Mouse (Mus musculus): ENCODE results near the gene Acot2. TPM values are rescaled to one million over a fixed set of nuclear protein-coding genes. Genes with fewer than 3 reads are reported as not detected.
A peak's percentile ranks its signal among the peaks of the same experiment; 100 is the strongest.

The Acot2 gene
- polyA plus RNA-seq, 2 experiments = 2.7 to 6.0 TPM

DNA sequence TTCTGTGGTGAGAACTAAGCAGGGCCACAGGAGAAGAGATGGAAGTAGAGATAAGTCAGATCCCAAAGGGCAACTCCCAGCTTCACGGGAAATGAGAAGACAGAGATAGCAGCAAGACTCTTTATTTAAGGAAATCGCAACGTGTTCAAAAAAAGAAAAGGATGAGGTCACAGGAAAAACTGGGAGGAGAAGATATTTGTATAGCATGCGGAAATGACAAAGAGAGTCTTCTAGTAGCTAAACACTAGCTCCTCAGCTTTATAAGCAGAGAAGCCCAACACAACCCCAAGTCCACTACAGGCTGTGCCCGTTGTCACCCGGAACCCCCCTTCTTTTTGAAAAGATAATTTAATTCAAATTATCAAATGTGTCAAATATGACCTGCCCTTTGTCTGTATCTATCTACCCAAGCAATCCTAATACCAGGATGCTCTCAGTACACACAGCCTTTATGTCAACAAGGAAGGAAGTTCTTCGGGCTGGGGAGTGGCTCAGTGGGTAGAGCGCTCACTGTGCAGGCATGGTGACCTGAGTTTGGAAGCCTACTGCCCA lies 40.3 kb upstream of the Acot2 start:
- DNase-seq (ENCODE audit: low read depth in 3 of 3, low spot score in 3 of 3) = no peak
- TF ChIP-seq CTCF (IDR thresholded peaks at IDR 0.05; ENCODE audit: low read depth) (no peak), EP300 (IDR thresholded peaks at IDR 0.05; ENCODE audit: low read depth) (no peak)
- Histone ChIP-seq H3K4me3 (ENCODE audit: insufficient read depth in 1 of 2, low read depth in 2 of 2, low read length in 2 of 2) (no peak overlapping the region), H3K27me3 (ENCODE audit: control insufficient read depth, insufficient read depth, low read length) (no peaks in the 10 kb centered on the region), H3K27ac (no peak overlapping the region), H3K36me3 (replicated peaks; ENCODE audit: control insufficient read depth, insufficient read depth, low read depth) (no peaks in the 10 kb centered on the region), H3K4me2 (ENCODE audit: low read depth) (no peak overlapping the region), H3K9me3 (ENCODE audit: control insufficient read depth, low read length) (no peaks in the 10 kb centered on the region), H3K9ac (replicated peaks) (no peak overlapping the region), H3K4me1 (replicated peaks; ENCODE audit: control insufficient read depth in 2 of 2, insufficient read depth in 2 of 2, low read length in 1 of 2) (peaks cover 14 to 31% of the 10 kb centered on the region in 2 experiments)
- no peak for ATAC-seq (ENCODE audit: insufficient read depth)
- 21% methylated on average over 8 of the region's 8 CpGs for WGBS (ENCODE audit: insufficient replicate concordance)

DNA sequence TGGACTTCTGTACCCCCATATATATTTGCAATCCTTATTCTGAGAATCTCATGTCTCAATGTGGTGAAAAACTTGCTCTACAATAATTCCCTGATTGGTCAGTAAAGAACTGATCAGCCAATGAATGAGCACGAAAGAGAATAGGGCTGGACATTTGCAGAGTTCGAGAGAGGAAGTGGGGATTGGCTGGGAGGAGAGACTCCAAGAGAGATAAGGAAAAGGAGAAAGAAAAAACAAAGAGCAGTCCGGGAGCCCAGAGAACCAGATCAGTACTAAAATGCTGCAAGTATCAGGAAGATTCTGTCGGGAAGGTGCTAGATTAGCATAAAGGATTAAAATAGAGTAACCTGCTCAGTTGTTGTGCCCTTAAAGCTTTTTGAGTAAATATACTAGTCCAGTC lies 38.6 kb upstream of the Acot2 start:
- WGBS (ENCODE audit: insufficient replicate concordance) = 10% methylated on average over 4 of the region's 4 CpGs
- Histone ChIP-seq H3K27ac (no peak overlapping the region), H3K4me2 (ENCODE audit: low read depth) (peak overlapping the region; percentile 80), H3K9me3 (ENCODE audit: control insufficient read depth, low read length) (no peaks in the 10 kb centered on the region), H3K27me3 (ENCODE audit: control insufficient read depth, insufficient read depth, low read length) (no peaks in the 10 kb centered on the region), H3K4me3 (ENCODE audit: insufficient read depth in 1 of 2, low read depth in 2 of 2, low read length in 2 of 2) (peak overlapping the region in 1 of 2 experiments; percentile 23; a peak in 1 of 4 replicates), H3K4me1 (replicated peaks; ENCODE audit: control insufficient read depth in 2 of 2, insufficient read depth in 2 of 2, low read length in 1 of 2) (peaks cover 13 to 41% of the 10 kb centered on the region in 2 experiments), H3K36me3 (replicated peaks; ENCODE audit: control insufficient read depth, insufficient read depth, low read depth) (no peaks in the 10 kb centered on the region), H3K9ac (replicated peaks) (no peak overlapping the region)
- DNase-seq (ENCODE audit: low read depth in 3 of 3, low spot score in 3 of 3) = peak; percentile 52 to 62 (median 60)
- TF ChIP-seq EP300 (IDR thresholded peaks at IDR 0.05; ENCODE audit: low read depth) = no peak
- TF ChIP-seq CTCF (IDR thresholded peaks at IDR 0.05; ENCODE audit: low read depth) = no peak
- peak; percentile 38; the same call in 1 of the 2 replicates for ATAC-seq (ENCODE audit: insufficient read depth)

DNA sequence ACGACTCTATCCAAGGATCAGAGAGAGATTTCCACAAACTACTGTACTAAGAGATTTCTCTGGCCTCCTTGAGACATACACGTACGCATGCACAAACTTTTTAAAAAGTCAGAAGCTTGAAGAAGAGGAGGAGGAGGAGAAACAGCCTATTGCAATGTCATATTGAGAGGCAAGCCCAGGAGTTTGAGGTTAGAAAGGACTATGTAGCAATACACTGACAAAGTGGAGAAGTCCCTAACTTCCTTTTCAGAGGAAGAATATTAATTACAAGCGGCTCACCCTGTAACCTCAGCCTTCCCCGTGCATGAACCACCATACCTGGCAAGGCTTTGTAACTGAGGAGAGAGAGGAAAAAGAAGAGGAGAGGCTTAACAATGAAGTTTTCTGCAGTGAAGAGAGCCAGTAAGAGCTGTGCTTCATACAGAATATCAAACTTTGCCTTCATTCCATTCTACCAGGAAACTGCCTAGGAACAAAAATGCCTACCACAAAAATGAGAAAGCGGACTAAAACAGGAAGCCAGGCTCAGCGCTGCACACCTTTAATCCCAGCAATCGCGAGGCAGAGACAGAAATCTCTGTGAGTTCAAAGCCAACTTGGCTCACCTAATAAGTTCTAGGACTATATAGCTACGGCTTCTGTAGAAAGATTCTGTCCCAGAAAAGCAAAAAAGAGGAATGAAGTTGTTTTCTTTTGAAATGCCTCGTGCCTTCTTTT lies 37.7 kb upstream of the Acot2 start:
- TF ChIP-seq CTCF (IDR thresholded peaks at IDR 0.05; ENCODE audit: low read depth) (no peak), EP300 (IDR thresholded peaks at IDR 0.05; ENCODE audit: low read depth) (no peak)
- ATAC-seq (ENCODE audit: insufficient read depth) = no peak
- Histone ChIP-seq H3K27me3 (ENCODE audit: control insufficient read depth, insufficient read depth, low read length) (no peaks in the 10 kb centered on the region), H3K4me1 (replicated peaks; ENCODE audit: control insufficient read depth in 2 of 2, insufficient read depth in 2 of 2, low read length in 1 of 2) (peaks cover 13 to 41% of the 10 kb centered on the region in 2 experiments), H3K36me3 (replicated peaks; ENCODE audit: control insufficient read depth, insufficient read depth, low read depth) (no peaks in the 10 kb centered on the region), H3K27ac (no peak overlapping the region; the same call in none of the 2 replicates), H3K9me3 (ENCODE audit: control insufficient read depth, low read length) (no peaks in the 10 kb centered on the region), H3K4me2 (ENCODE audit: low read depth) (peak overlapping the region; percentile 80), H3K4me3 (ENCODE audit: insufficient read depth in 1 of 2, low read depth in 2 of 2, low read length in 2 of 2) (peak overlapping the region; percentile 65 to 68), H3K9ac (replicated peaks) (peak overlapping the region; percentile 70)
- DNase-seq (ENCODE audit: low read depth in 3 of 3, low spot score in 3 of 3) = no peak
- 16% methylated on average over 11 of the region's 11 CpGs for WGBS (ENCODE audit: insufficient replicate concordance)

GRCm38 (mm10) chr12:83950493-83950839 lies 37.2 kb upstream of the Acot2 start, which contains the start of gene Riox1:
Gene Riox1, plus strand, starts transcription at chr12:83950608.
- Histone ChIP-seq H3K36me3 (replicated peaks; ENCODE audit: control insufficient read depth, insufficient read depth, low read depth) (no peaks in the 10 kb centered on the region), H3K27me3 (ENCODE audit: control insufficient read depth, insufficient read depth, low read length) (no peaks in the 10 kb centered on the region), H3K4me1 (replicated peaks; ENCODE audit: control insufficient read depth in 2 of 2, insufficient read depth in 2 of 2, low read length in 1 of 2) (peaks cover 13 to 41% of the 10 kb centered on the region in 2 experiments), H3K4me3 (ENCODE audit: insufficient read depth in 1 of 2, low read depth in 2 of 2, low read length in 2 of 2) (peak within 1 kb of the TSS; percentile 65 to 68), H3K4me2 (ENCODE audit: low read depth) (peak within 1 kb of the TSS; percentile 80), H3K27ac (no peak within 1 kb of the TSS; the same call in none of the 2 replicates), H3K9me3 (ENCODE audit: control insufficient read depth, low read length) (no peaks in the 10 kb centered on the region), H3K9ac (replicated peaks) (peak within 1 kb of the TSS; percentile 70)
- TF ChIP-seq EP300 (IDR thresholded peaks at IDR 0.05; ENCODE audit: low read depth) = no peak
- TF ChIP-seq CTCF (IDR thresholded peaks at IDR 0.05; ENCODE audit: low read depth) = no peak
- DNase-seq (ENCODE audit: low read depth in 3 of 3, low spot score in 3 of 3) (peak; percentile 64 to 71 (median 70)), ATAC-seq (ENCODE audit: insufficient read depth) (peak; percentile 84)
- under 1% methylated on average over 37 of the region's 37 CpGs for WGBS (ENCODE audit: insufficient replicate concordance)
